In the genomic region with DNA sequence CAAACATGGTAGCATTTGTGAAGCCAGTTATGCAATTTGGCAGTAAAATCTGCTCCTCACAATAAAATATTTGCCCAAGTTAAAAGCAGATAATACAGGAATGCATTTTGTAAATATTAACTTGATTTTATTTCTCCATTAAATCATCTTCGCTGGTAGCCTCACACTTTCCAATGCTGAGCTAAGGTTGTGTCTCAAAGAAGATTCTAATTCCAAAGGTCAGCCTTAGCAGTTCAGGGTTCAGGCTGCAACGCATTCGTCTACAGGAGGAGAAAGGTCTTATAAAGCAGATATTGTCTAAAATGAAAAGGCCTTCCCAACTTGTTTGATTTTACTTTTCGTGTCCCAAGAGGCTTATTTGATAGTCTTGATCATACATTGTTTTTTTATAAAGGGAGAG, we compare ENCODE assay signal across 23 mouse cellular contexts.
"Had no signal": no experiment of that assay in that cellular context is flagged by ENCODE, and none has a peak within 500 bp of the region (broad histone marks: within the 10 kb centered on the region; RNA-seq: fewer than 3 reads in every experiment).

No protein-coding gene starts in this region.

- H3K9ac ChIP-seq: forebrain, embryonic 15.5 days; forebrain, postnatal 0 days; heart, embryonic 13.5 days; heart, embryonic 15.5 days; hindbrain, embryonic 13.5 days; hindbrain, embryonic 15.5 days; limb, embryonic 13.5 days; limb, embryonic 15.5 days; liver, embryonic 13.5 days; liver, embryonic 15.5 days had no signal

- H3K4me2 ChIP-seq: forebrain, embryonic 15.5 days; heart, embryonic 11.5 days; heart, embryonic 13.5 days; heart, embryonic 15.5 days; hindbrain, embryonic 13.5 days; hindbrain, embryonic 15.5 days; limb, embryonic 13.5 days; limb, embryonic 15.5 days; liver, embryonic 11.5 days; liver, embryonic 13.5 days; liver, embryonic 15.5 days had no signal

- H3K9me3 ChIP-seq: forebrain, embryonic 15.5 days; heart, embryonic 13.5 days; heart, embryonic 15.5 days; hindbrain, embryonic 13.5 days; hindbrain, embryonic 15.5 days; limb, embryonic 13.5 days; limb, embryonic 15.5 days; liver, embryonic 13.5 days; liver, embryonic 15.5 days had no signal

- DNase-seq: forebrain, postnatal 0 days; gastrocnemius, postnatal 14 days; gastrocnemius, postnatal 36 days; heart, adult 11 months; heart, adult 2 months; heart, postnatal 14 days; heart, postnatal 36 days; layer of hippocampus, adult 9-11 months; layer of hippocampus, postnatal 36 days; left cerebral cortex, postnatal 4 days; liver, embryonic 13.5 days; lung, adult 18-20 months had no signal

- H3K27ac ChIP-seq: forebrain, embryonic 15.5 days; heart, adult 2 months; heart, embryonic 13.5 days; heart, embryonic 15.5 days; hindbrain, embryonic 13.5 days; hindbrain, embryonic 15.5 days; hindbrain, postnatal 0 days; limb, embryonic 13.5 days; limb, embryonic 15.5 days; liver, embryonic 13.5 days; liver, embryonic 15.5 days had no signal

- H3K36me3 ChIP-seq: forebrain, embryonic 15.5 days; heart, embryonic 13.5 days; heart, embryonic 15.5 days; hindbrain, embryonic 13.5 days; hindbrain, embryonic 15.5 days; limb, embryonic 13.5 days; limb, embryonic 15.5 days; liver, embryonic 13.5 days; liver, embryonic 15.5 days had no signal

- H3K4me3 ChIP-seq: forebrain, embryonic 15.5 days; heart, adult 2 months; heart, embryonic 13.5 days; heart, embryonic 15.5 days; hindbrain, embryonic 13.5 days; hindbrain, embryonic 15.5 days; limb, embryonic 13.5 days; limb, embryonic 15.5 days; liver, embryonic 13.5 days; liver, embryonic 15.5 days had no signal

- ATAC-seq: forebrain, embryonic 15.5 days; forebrain, postnatal 0 days; hindbrain, postnatal 0 days had no signal

- H3K4me1 ChIP-seq: forebrain, embryonic 15.5 days; heart, embryonic 13.5 days; heart, embryonic 15.5 days; hindbrain, embryonic 13.5 days; hindbrain, embryonic 15.5 days; limb, embryonic 13.5 days; limb, embryonic 15.5 days; liver, embryonic 13.5 days; liver, embryonic 15.5 days had no signal

- H3K27me3 ChIP-seq: forebrain, embryonic 15.5 days; heart, embryonic 13.5 days; heart, embryonic 15.5 days; hindbrain, embryonic 13.5 days; hindbrain, embryonic 15.5 days; limb, embryonic 13.5 days; limb, embryonic 15.5 days; liver, embryonic 13.5 days; liver, embryonic 15.5 days had no signal
